22 mouse cellular contexts compared by ENCODE assay signal in the genomic region with DNA sequence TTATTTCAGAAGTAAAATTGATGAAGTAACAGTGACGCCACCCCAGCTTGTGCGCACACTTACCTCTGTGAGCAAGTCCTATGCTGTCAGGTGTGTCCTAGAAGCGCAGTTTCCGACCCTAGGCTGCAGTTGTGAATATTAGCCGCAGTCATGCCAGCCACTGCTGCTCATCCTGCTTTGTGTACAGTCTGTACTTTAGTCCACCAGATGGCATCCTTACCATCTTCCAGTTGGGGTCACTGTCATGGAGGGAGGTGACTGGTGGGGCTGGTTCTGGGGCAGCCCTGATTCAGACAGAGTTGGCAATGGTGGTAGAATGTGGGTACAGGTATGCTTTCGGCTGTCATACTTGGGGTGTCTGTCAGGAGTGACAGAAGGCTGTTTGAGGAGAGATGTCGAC.
DNase-seq lines count a peak whose midpoint lies in the region; ATAC-seq and TF ChIP-seq lines count a peak whose summit lies in the region.
"Had no signal": no experiment of that assay in that cellular context is flagged by ENCODE, and none has a peak within 500 bp of the region (broad histone marks: within the 10 kb centered on the region; RNA-seq: fewer than 3 reads in every experiment).

No protein-coding gene starts in this region.

- H3K27me3 ChIP-seq in forebrain, postnatal 0 days (ENCODE audit: insufficient read depth, low read length), result no peaks in the 10 kb centered on the region
- no peaks in the 10 kb centered on the region for H3K27me3 ChIP-seq in forebrain, embryonic 14.5 days (replicated peaks; ENCODE audit: control insufficient read depth, insufficient read depth, low read length)
- no peaks in the 10 kb centered on the region for H3K27me3 ChIP-seq in intestine, postnatal 0 days (replicated peaks; ENCODE audit: control insufficient read depth, insufficient read depth, low read length)
- H3K27me3 ChIP-seq in intestine, embryonic 16.5 days (replicated peaks; ENCODE audit: control insufficient read depth, insufficient read depth, low read length), result no peaks in the 10 kb centered on the region
- no peaks in the 10 kb centered on the region for H3K27me3 ChIP-seq in lung, postnatal 0 days (replicated peaks; ENCODE audit: insufficient read depth, low read length)
- H3K27me3 ChIP-seq: forebrain, embryonic 13.5 days; heart, embryonic 12.5 days; hindbrain, embryonic 13.5 days; intestine, embryonic 15.5 days had no signal

- H3K4me2 ChIP-seq in forebrain, postnatal 0 days (ENCODE audit: low read depth), result no peak overlapping the region
- H3K4me2 ChIP-seq in forebrain, embryonic 14.5 days (ENCODE audit: low read length), result no peak overlapping the region
- no peak overlapping the region for H3K4me2 ChIP-seq in intestine, postnatal 0 days (replicated peaks; ENCODE audit: low read depth)
- no peak overlapping the region for H3K4me2 ChIP-seq in intestine, embryonic 16.5 days (ENCODE audit: low read depth, low read length)
- no peak overlapping the region for H3K4me2 ChIP-seq in lung, postnatal 0 days (replicated peaks; ENCODE audit: low read depth, low read length)
- H3K4me2 ChIP-seq: forebrain, embryonic 13.5 days; heart, embryonic 12.5 days; hindbrain, embryonic 13.5 days; intestine, embryonic 15.5 days had no signal

- ATAC-seq in forebrain, postnatal 0 days, result 0 out of 2 replicates have a peak, but pooled peaks have one; percentile 19
- no peak for ATAC-seq in forebrain, embryonic 14.5 days
- no peak for ATAC-seq in intestine, postnatal 0 days
- ATAC-seq in intestine, embryonic 16.5 days, result no peak
- ATAC-seq in lung, postnatal 0 days, result no peak
- ATAC-seq: CD4-positive, CD25-positive, alpha-beta regulatory T cell, adult 4 months; forebrain, embryonic 13.5 days; intestine, embryonic 15.5 days had no signal

- H3K36me3 ChIP-seq in forebrain, postnatal 0 days (ENCODE audit: insufficient read depth), result peaks cover 17% of the 10 kb centered on the region; the same call in 1 of the 2 replicates
- H3K36me3 ChIP-seq in forebrain, embryonic 14.5 days (ENCODE audit: control insufficient read depth, insufficient read depth, low read length), result peaks cover 15% of the 10 kb centered on the region
- H3K36me3 ChIP-seq in intestine, postnatal 0 days (ENCODE audit: control insufficient read depth, insufficient read depth), result peaks cover 6% of the 10 kb centered on the region; the same call in 1 of the 2 replicates
- no peaks in the 10 kb centered on the region for H3K36me3 ChIP-seq in intestine, embryonic 16.5 days (ENCODE audit: control insufficient read depth, insufficient read depth, low read length)
- no peaks in the 10 kb centered on the region for H3K36me3 ChIP-seq in lung, postnatal 0 days (ENCODE audit: insufficient read depth, low read length)
- H3K36me3 ChIP-seq: G1E; intestine, embryonic 15.5 days had no signal

- 92% methylated on average over 7 of the region's 7 CpGs for WGBS in forebrain, postnatal 0 days
- 93% methylated on average over 7 of the region's 7 CpGs for WGBS in forebrain, embryonic 14.5 days
- 94% methylated on average over 7 of the region's 7 CpGs for WGBS in intestine, postnatal 0 days
- 93% methylated on average over 7 of the region's 7 CpGs for whole genome bisulfite sequencing in intestine, embryonic 16.5 days
- 91% methylated on average over 7 of the region's 7 CpGs for WGBS in lung, postnatal 0 days

- no peaks in the 10 kb centered on the region for H3K9me3 ChIP-seq in forebrain, postnatal 0 days (ENCODE audit: low read length)
- no peaks in the 10 kb centered on the region for H3K9me3 ChIP-seq in forebrain, embryonic 14.5 days (replicated peaks; ENCODE audit: control insufficient read depth, low read length)
- no peaks in the 10 kb centered on the region for H3K9me3 ChIP-seq in intestine, postnatal 0 days (ENCODE audit: control insufficient read depth)
- H3K9me3 ChIP-seq in intestine, embryonic 16.5 days (ENCODE audit: control insufficient read depth, low read length), result no peaks in the 10 kb centered on the region
- H3K9me3 ChIP-seq in lung, postnatal 0 days (ENCODE audit: low read length), result no peaks in the 10 kb centered on the region
- H3K9me3 ChIP-seq: embryonic facial prominence, embryonic 10.5 days; forebrain, embryonic 13.5 days; heart, embryonic 12.5 days; hindbrain, embryonic 13.5 days; intestine, embryonic 15.5 days had no signal

- TF ChIP-seq EP300 in lung, postnatal 0 days (IDR thresholded peaks at IDR 0.05), result no peak

- H3K4me3 ChIP-seq in forebrain, postnatal 0 days (ENCODE audit: low read depth, low read length), result no peak overlapping the region
- no peak overlapping the region for H3K4me3 ChIP-seq in forebrain, embryonic 14.5 days (ENCODE audit: low read depth, low read length)
- no peak overlapping the region for H3K4me3 ChIP-seq in intestine, postnatal 0 days (ENCODE audit: low read depth, low read length)
- H3K4me3 ChIP-seq in intestine, embryonic 16.5 days (ENCODE audit: low read length), result no peak overlapping the region
- no peak overlapping the region for H3K4me3 ChIP-seq in lung, postnatal 0 days (ENCODE audit: low read depth, low read length)
- H3K4me3 ChIP-seq: embryonic facial prominence, embryonic 10.5 days; forebrain, embryonic 13.5 days; heart, embryonic 12.5 days; hindbrain, embryonic 13.5 days; intestine, embryonic 15.5 days had no signal

- peak; percentile 22 for DNase-seq in cerebellum, adult 11 months
- DNase-seq in cerebellum, postnatal 4 days (ENCODE audit: low spot score in 2 of 2), result no peak
- no peak for DNase-seq in forebrain, postnatal 0 days
- DNase-seq in forebrain, embryonic 14.5 days (ENCODE audit: low spot score), result no peak
- DNase-seq in lung, postnatal 0 days (ENCODE audit: low spot score), result no peak
- no peak for DNase-seq in lung, postnatal 4 days
- DNase-seq: adrenal gland, adult 8-10 months; adrenal gland, postnatal 36 days; B cell, adult 2 months; cerebellum, adult 8-10 months; cerebellum, postnatal 36 days; heart, adult 18-20 months; heart, postnatal 4 days had no signal

- H3K27ac ChIP-seq in forebrain, postnatal 0 days (ENCODE audit: low read depth, low read length), result no peak overlapping the region
- H3K27ac ChIP-seq in forebrain, embryonic 14.5 days (ENCODE audit: low read depth, low read length), result no peak overlapping the region
- no peak overlapping the region for H3K27ac ChIP-seq in intestine, postnatal 0 days (ENCODE audit: low read depth, low read length)
- no peak overlapping the region for H3K27ac ChIP-seq in intestine, embryonic 16.5 days (ENCODE audit: low read length)
- no peak overlapping the region for H3K27ac ChIP-seq in lung, postnatal 0 days (ENCODE audit: low read length)
- H3K27ac ChIP-seq: embryonic facial prominence, embryonic 10.5 days; forebrain, embryonic 13.5 days; intestine, embryonic 15.5 days had no signal

- TF ChIP-seq CTCF in forebrain, postnatal 0 days (IDR thresholded peaks at IDR 0.05; ENCODE audit: low read depth), result peak; percentile 26; the same call in 1 of the 2 replicates
- peak; percentile 44 for TF ChIP-seq CTCF in intestine, postnatal 0 days (IDR thresholded peaks at IDR 0.05; ENCODE audit: low read depth)
- peak; percentile 16; the same call in 1 of the 2 replicates for TF ChIP-seq CTCF in lung, postnatal 0 days (IDR thresholded peaks at IDR 0.05)

- H3K4me1 ChIP-seq in forebrain, postnatal 0 days (ENCODE audit: insufficient read depth), result no peaks in the 10 kb centered on the region
- no peaks in the 10 kb centered on the region for H3K4me1 ChIP-seq in forebrain, embryonic 14.5 days (ENCODE audit: control insufficient read depth, insufficient read depth, low read length)
- peaks cover 3% of the 10 kb centered on the region; the same call in 1 of the 2 replicates for H3K4me1 ChIP-seq in intestine, postnatal 0 days (replicated peaks; ENCODE audit: control insufficient read depth, insufficient read depth, low read length)
- 0 out of 2 replicates have a peak, but pooled peaks cover 10% of the 10 kb centered on the region for H3K4me1 ChIP-seq in intestine, embryonic 16.5 days (ENCODE audit: control insufficient read depth, insufficient read depth, low read length)
- no peaks in the 10 kb centered on the region for H3K4me1 ChIP-seq in lung, postnatal 0 days (ENCODE audit: insufficient read depth, low read depth, low read length)
- H3K4me1 ChIP-seq: intestine, embryonic 15.5 days had no signal

- H3K9ac ChIP-seq in forebrain, postnatal 0 days, result no peak overlapping the region
- no peak overlapping the region for H3K9ac ChIP-seq in forebrain, embryonic 14.5 days (ENCODE audit: low read length)
- no peak overlapping the region for H3K9ac ChIP-seq in intestine, postnatal 0 days (ENCODE audit: low read depth, low read length)
- H3K9ac ChIP-seq in intestine, embryonic 16.5 days (ENCODE audit: low read depth, low read length), result no peak overlapping the region
- no peak overlapping the region for H3K9ac ChIP-seq in lung, postnatal 0 days (replicated peaks; ENCODE audit: low read depth)
- H3K9ac ChIP-seq: forebrain, embryonic 13.5 days; heart, embryonic 12.5 days; hindbrain, embryonic 13.5 days; intestine, embryonic 15.5 days had no signal
